Mouse (Mus musculus): ENCODE measurements around the gene Nlrp6. TPM values are rescaled to one million over a fixed set of nuclear protein-coding genes. Genes with fewer than 3 reads are reported as not detected.
A peak's percentile ranks its signal among the peaks of the same experiment; 100 is the strongest.

Gene Nlrp6
- polyA plus RNA-seq, 1 experiment from 2014 or later = 0.64 TPM

- ATAC-seq (ENCODE audit: low read depth) = peak; percentile 63; the same call in 1 of the 2 replicates
- H3K4me3 ChIP-seq (ENCODE audit: low read depth, low read length) = peak within 1 kb of the TSS; percentile 28
- H3K27me3 ChIP-seq (ENCODE audit: control insufficient read depth, insufficient read depth, low read length) = no peaks in the 10 kb centered on the region
- no peaks in the 10 kb centered on the region for H3K9me3 ChIP-seq (ENCODE audit: control insufficient read depth, low read length)
- peaks cover 8% of the 10 kb centered on the region; the same call in 1 of the 2 replicates for H3K4me1 ChIP-seq (ENCODE audit: control insufficient read depth, insufficient read depth, low read length)
- peak within 1 kb of the TSS; percentile 16; the same call in 1 of the 2 replicates for H3K27ac ChIP-seq (ENCODE audit: low read depth, low read length)
- H3K36me3 ChIP-seq (ENCODE audit: control insufficient read depth, insufficient read depth, low read length) = no peaks in the 10 kb centered on the region
- 23% methylated on average over 11 of the region's 11 CpGs for WGBS
- peak within 1 kb of the TSS; percentile 45 for H3K4me2 ChIP-seq (ENCODE audit: low read depth, low read length)
- H3K9ac ChIP-seq (replicated peaks; ENCODE audit: low read depth, low read length) = no peak within 1 kb of the TSS
These were observed 35.3 kb downstream of the Nlrp6 start, which contains the start of the genes Gm45717 and Ifitm2 for GRCm38 (mm10) chr7:140955758-140956555. TSS of gene Gm45717 (minus strand) at chr7:140955937. TSS of gene Ifitm2 (minus strand) at chr7:140955987.

GRCm38 (mm10) chr7:140956556-140956869, 35.8 kb downstream of the Nlrp6 start:
- Histone ChIP-seq H3K27me3 (ENCODE audit: control insufficient read depth, insufficient read depth, low read length) (no peaks in the 10 kb centered on the region), H3K9me3 (ENCODE audit: control insufficient read depth, low read length) (no peaks in the 10 kb centered on the region), H3K36me3 (ENCODE audit: control insufficient read depth, insufficient read depth, low read length) (no peaks in the 10 kb centered on the region), H3K27ac (ENCODE audit: low read depth, low read length) (peak overlapping the region; percentile 16; the same call in 1 of the 2 replicates), H3K4me3 (ENCODE audit: low read depth, low read length) (no peak overlapping the region), H3K9ac (replicated peaks; ENCODE audit: low read depth, low read length) (no peak overlapping the region), H3K4me1 (ENCODE audit: control insufficient read depth, insufficient read depth, low read length) (peaks cover 8% of the 10 kb centered on the region; the same call in 1 of the 2 replicates), H3K4me2 (ENCODE audit: low read depth, low read length) (no peak overlapping the region)
- ATAC-seq (ENCODE audit: low read depth) = no peak
- 58% methylated on average over 6 of the region's 6 CpGs for WGBS

DNA sequence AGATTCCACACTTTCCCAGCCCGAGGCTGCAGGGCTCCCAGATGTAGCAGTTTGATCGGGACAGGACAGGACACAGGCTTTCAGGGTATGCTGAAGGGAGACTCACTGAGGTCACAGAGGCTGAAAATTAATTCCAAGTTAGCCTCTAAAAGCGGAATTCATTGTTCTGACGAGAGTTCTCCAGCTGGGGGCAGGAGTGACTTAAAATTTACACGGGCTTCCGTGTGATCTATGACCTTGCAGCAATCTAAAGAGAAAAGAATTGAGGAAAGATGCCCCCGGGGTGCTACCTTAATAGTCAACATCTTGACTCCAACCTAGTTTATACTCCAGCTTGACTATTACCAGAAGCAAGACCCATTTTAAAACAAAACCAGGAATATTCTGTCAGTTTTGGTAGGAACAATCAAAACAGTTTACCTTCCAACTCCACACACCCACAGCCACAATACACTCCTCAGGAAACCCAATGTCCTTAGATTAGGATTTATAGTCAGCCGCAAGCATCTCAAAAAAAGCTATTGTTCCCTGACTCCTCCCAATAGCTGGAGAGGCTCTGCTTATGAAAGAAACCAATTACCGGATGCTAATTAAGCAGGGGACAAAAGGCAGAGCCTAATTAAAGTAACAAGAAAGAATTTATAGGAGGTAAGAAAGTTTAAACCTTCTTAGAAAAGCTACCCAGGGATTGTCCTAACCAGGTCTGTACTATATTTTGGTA, 38.6 kb downstream of the Nlrp6 start:
- Histone ChIP-seq H3K4me1 (ENCODE audit: control insufficient read depth, insufficient read depth, low read length) (peaks cover 5% of the 10 kb centered on the region; the same call in 1 of the 2 replicates), H3K27ac (ENCODE audit: low read depth, low read length) (no peak overlapping the region), H3K4me2 (ENCODE audit: low read depth, low read length) (no peak overlapping the region), H3K4me3 (ENCODE audit: low read depth, low read length) (no peak overlapping the region), H3K27me3 (ENCODE audit: control insufficient read depth, insufficient read depth, low read length) (no peaks in the 10 kb centered on the region), H3K36me3 (ENCODE audit: control insufficient read depth, insufficient read depth, low read length) (no peaks in the 10 kb centered on the region), H3K9me3 (ENCODE audit: control insufficient read depth, low read length) (no peaks in the 10 kb centered on the region), H3K9ac (replicated peaks; ENCODE audit: low read depth, low read length) (no peak overlapping the region)
- WGBS = 2% methylated on average over 9 of the region's 9 CpGs
- ATAC-seq (ENCODE audit: low read depth) = no peak

- Histone ChIP-seq H3K27me3 (ENCODE audit: control insufficient read depth, insufficient read depth, low read length) (no peaks in the 10 kb centered on the region), H3K4me1 (ENCODE audit: control insufficient read depth, insufficient read depth, low read length) (peaks cover 5% of the 10 kb centered on the region; the same call in 1 of the 2 replicates), H3K9ac (replicated peaks; ENCODE audit: low read depth, low read length) (no peak overlapping the region), H3K36me3 (ENCODE audit: control insufficient read depth, insufficient read depth, low read length) (no peaks in the 10 kb centered on the region), H3K4me3 (ENCODE audit: low read depth, low read length) (no peak overlapping the region), H3K27ac (ENCODE audit: low read depth, low read length) (no peak overlapping the region), H3K4me2 (ENCODE audit: low read depth, low read length) (no peak overlapping the region), H3K9me3 (ENCODE audit: control insufficient read depth, low read length) (no peaks in the 10 kb centered on the region)
- no peak for ATAC-seq (ENCODE audit: low read depth)
- WGBS = 42% methylated on average over 5 of the region's 5 CpGs
These were observed 39.3 kb downstream of the Nlrp6 start for GRCm38 (mm10) chr7:140960026-140960425.

DNA sequence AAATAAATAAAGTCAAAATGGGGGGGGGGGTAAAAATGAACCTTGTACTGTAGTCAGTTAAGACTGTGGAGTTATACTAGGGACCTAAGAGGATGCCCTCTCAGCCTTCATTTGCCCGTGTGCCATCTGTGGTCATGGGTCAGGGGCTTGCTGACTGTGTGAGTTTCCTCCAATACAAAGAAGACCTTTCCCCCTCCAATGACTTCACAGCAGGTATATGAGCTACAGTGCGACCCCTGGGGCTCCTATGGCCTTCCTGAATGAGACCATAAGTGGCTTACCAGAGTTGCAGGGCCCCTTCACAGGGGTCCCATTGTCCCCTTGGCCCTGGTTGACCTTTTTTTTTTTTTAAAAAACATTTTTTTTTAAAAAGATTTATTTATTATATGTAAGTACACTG, 40.7 kb downstream of the Nlrp6 start:
- Histone ChIP-seq H3K27ac (ENCODE audit: low read depth, low read length) (no peak overlapping the region), H3K4me2 (ENCODE audit: low read depth, low read length) (no peak overlapping the region), H3K36me3 (ENCODE audit: control insufficient read depth, insufficient read depth, low read length) (no peaks in the 10 kb centered on the region), H3K27me3 (ENCODE audit: control insufficient read depth, insufficient read depth, low read length) (no peaks in the 10 kb centered on the region), H3K4me1 (ENCODE audit: control insufficient read depth, insufficient read depth, low read length) (peaks cover 5% of the 10 kb centered on the region; the same call in 1 of the 2 replicates), H3K4me3 (ENCODE audit: low read depth, low read length) (no peak overlapping the region), H3K9ac (replicated peaks; ENCODE audit: low read depth, low read length) (no peak overlapping the region), H3K9me3 (ENCODE audit: control insufficient read depth, low read length) (no peaks in the 10 kb centered on the region)
- WGBS = 56% methylated on average over 2 of the region's 2 CpGs
- ATAC-seq (ENCODE audit: low read depth) = no peak

DNA sequence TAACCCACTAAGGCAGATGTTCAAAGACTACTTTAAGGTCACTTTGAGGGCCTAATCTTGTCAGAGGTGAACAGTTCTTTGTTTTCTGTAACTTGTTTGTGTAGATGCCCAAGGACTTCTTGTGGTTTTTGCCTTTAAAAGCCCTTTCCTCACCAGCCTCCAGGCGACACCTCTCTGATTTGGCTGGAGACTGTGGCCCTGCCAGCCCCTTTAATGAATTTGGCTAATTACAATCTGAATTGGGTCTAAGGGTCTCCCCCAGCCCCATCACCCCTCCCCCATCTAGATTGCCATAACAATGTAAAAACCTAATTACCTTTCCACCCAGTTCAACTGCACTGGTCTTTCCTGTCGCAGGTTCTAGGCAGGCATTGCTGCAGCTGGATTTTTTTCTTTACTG, 42.0 kb downstream of the Nlrp6 start:
- Histone ChIP-seq H3K9ac (replicated peaks; ENCODE audit: low read depth, low read length) (no peak overlapping the region), H3K27ac (ENCODE audit: low read depth, low read length) (no peak overlapping the region), H3K4me2 (ENCODE audit: low read depth, low read length) (no peak overlapping the region), H3K27me3 (ENCODE audit: control insufficient read depth, insufficient read depth, low read length) (no peaks in the 10 kb centered on the region), H3K36me3 (ENCODE audit: control insufficient read depth, insufficient read depth, low read length) (no peaks in the 10 kb centered on the region), H3K9me3 (ENCODE audit: control insufficient read depth, low read length) (no peaks in the 10 kb centered on the region), H3K4me3 (ENCODE audit: low read depth, low read length) (no peak overlapping the region), H3K4me1 (ENCODE audit: control insufficient read depth, insufficient read depth, low read length) (peaks cover 5% of the 10 kb centered on the region; the same call in 1 of the 2 replicates)
- 57% methylated on average over 2 of the region's 2 CpGs for WGBS
- ATAC-seq (ENCODE audit: low read depth) = no peak

DNA sequence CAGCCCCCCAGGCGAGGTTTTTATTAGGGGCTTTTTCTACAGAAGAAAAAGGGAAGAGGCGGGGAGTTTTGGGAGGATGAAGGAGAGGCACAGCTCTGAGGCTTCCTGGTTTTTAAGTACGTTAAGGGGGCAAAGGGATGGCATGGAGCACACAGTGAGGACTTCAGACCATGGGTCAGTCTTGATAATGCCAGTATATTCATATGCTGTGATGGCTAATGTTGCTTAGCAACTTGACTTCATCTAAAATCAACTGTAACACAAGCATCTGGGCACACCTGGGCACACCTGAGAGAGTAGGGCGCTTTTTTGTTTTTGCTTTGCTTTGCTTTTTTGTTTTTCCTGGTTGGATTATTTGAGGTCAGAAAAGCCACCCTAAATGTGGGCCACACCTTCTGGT, 46.2 kb downstream of the Nlrp6 start, which contains the start of gene Ifitm1:
Gene Ifitm1 (plus strand): TSS at position 301 of the 400 bp plus-strand sequence.
- H3K4me2 ChIP-seq (ENCODE audit: low read depth, low read length) = no peak within 1 kb of the TSS
- H3K9me3 ChIP-seq (ENCODE audit: control insufficient read depth, low read length) = no peaks in the 10 kb centered on the region
- 81% methylated on average over 4 of the region's 4 CpGs for WGBS

GRCm38 (mm10) chr7:140967862-140968591, 47.3 kb downstream of the Nlrp6 start:
- WGBS = 12% methylated on average over 14 of the region's 14 CpGs
- no peaks in the 10 kb centered on the region for H3K36me3 ChIP-seq (ENCODE audit: control insufficient read depth, insufficient read depth, low read length)
- no peaks in the 10 kb centered on the region for H3K9me3 ChIP-seq (ENCODE audit: control insufficient read depth, low read length)
- H3K4me1 ChIP-seq (ENCODE audit: control insufficient read depth, insufficient read depth, low read length) = no peaks in the 10 kb centered on the region
- no peak overlapping the region for H3K9ac ChIP-seq (replicated peaks; ENCODE audit: low read depth, low read length)
- H3K27me3 ChIP-seq (ENCODE audit: control insufficient read depth, insufficient read depth, low read length) = no peaks in the 10 kb centered on the region
- no peak overlapping the region for H3K4me2 ChIP-seq (ENCODE audit: low read depth, low read length)
- H3K4me3 ChIP-seq (ENCODE audit: low read depth, low read length) = no peak overlapping the region
- ATAC-seq (ENCODE audit: low read depth) = no peak
- no peak overlapping the region for H3K27ac ChIP-seq (ENCODE audit: low read depth, low read length)

More for the DNA sequence above, 46.2 kb downstream of the Nlrp6 start, which contains the start of gene Ifitm1:
- Histone ChIP-seq H3K27me3 (ENCODE audit: control insufficient read depth, insufficient read depth, low read length) (no peaks in the 10 kb centered on the region), H3K9ac (replicated peaks; ENCODE audit: low read depth, low read length) (no peak within 1 kb of the TSS), H3K4me1 (ENCODE audit: control insufficient read depth, insufficient read depth, low read length) (no peaks in the 10 kb centered on the region), H3K27ac (ENCODE audit: low read depth, low read length) (no peak within 1 kb of the TSS), H3K4me3 (ENCODE audit: low read depth, low read length) (no peak within 1 kb of the TSS), H3K36me3 (ENCODE audit: control insufficient read depth, insufficient read depth, low read length) (no peaks in the 10 kb centered on the region)
- ATAC-seq (ENCODE audit: low read depth) = no peak

All from neural tube, embryonic 14.5 days (tissue).